In the genomic region with DNA sequence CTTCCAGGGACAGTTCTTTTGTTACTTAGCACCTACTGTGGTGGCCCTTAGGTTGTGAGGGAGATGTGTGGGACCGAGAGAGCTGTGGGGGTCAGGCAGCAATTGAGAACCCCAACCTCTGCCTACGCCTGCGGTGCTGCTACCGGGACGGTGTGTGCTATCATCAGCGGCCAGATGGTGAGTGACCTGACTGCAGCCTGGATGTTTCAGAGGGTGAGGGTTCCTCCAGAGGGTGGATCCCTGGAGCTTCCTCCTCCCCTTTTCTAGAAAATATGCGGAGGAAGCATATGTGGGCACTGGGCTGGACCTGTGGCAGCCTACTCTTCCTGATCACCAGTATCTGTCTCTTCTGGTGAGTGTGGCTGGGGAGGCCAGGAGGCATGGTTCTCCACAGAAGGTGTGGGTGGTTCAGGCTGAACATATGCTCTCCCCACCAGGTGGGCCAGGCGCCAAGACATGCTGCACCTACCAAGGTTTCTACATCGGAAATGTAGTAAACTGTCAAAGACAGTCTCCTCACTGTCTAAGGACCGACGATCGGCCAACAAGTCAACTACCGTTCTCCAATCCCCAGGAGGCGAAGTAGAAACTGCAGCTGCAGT, we compare ENCODE assay signal across 17 mouse cellular contexts. TPM values are rescaled to one million over a fixed set of nuclear protein-coding genes. Genes with fewer than 3 reads are reported as not detected.
DNase-seq lines count a peak whose midpoint lies in the region; ATAC-seq and TF ChIP-seq lines count a peak whose summit lies in the region.
"Had no signal": no experiment of that assay in that cellular context is flagged by ENCODE, and none has a peak within 500 bp of the region (broad histone marks: within the 10 kb centered on the region; RNA-seq: fewer than 3 reads in every experiment).

No protein-coding gene starts in this region.

- H3K4me2 ChIP-seq in liver, embryonic 16.5 days (ENCODE audit: low read depth, low read length): no peak overlapping the region
- H3K4me2 ChIP-seq: heart, embryonic 15.5 days; kidney, embryonic 15.5 days had no signal

- H3K36me3 ChIP-seq in liver, embryonic 16.5 days (ENCODE audit: control insufficient read depth, insufficient read depth): no peaks in the 10 kb centered on the region; the same call in 1 of the 2 replicates
- H3K36me3 ChIP-seq in thymus, adult 2 months (ENCODE audit: control insufficient read depth, insufficient read depth, low read length): no peaks in the 10 kb centered on the region
- H3K36me3 ChIP-seq: heart, embryonic 15.5 days had no signal

- no peak for DNase-seq in frontal cortex, postnatal 14 days (ENCODE audit: low spot score in 2 of 2)
- peak; percentile 28 for DNase-seq in 416B (ENCODE audit: low read depth)
- DNase-seq in cerebellum, postnatal 14 days: peak; percentile 58 to 64
- no peak for DNase-seq in thymus, adult 2 months
- no peak for DNase-seq in thymus, postnatal 4 days
- DNase-seq in heart, postnatal 4 days: no peak
- DNase-seq: adrenal gland, postnatal 25 days; gastrocnemius, postnatal 14 days had no signal

- H3K9me3 ChIP-seq in liver, embryonic 16.5 days (replicated peaks; ENCODE audit: control insufficient read depth, low read length): no peaks in the 10 kb centered on the region
- H3K9me3 ChIP-seq: heart, embryonic 15.5 days; kidney, embryonic 15.5 days had no signal

- H3K4me1 ChIP-seq in liver, embryonic 16.5 days (ENCODE audit: control insufficient read depth, low read depth, low read length): peaks cover 24% of the 10 kb centered on the region
- peaks cover 6% of the 10 kb centered on the region for H3K4me1 ChIP-seq in thymus, adult 2 months (replicated peaks; ENCODE audit: control insufficient read depth, insufficient read depth, low read length)

- no peak overlapping the region for H3K27ac ChIP-seq in liver, embryonic 16.5 days (ENCODE audit: low read length)
- no peak overlapping the region for H3K27ac ChIP-seq in thymus, adult 2 months (ENCODE audit: control insufficient read depth, insufficient read depth, low read length)
- H3K27ac ChIP-seq: heart, embryonic 15.5 days; kidney, embryonic 15.5 days had no signal

- peaks cover 26% of the 10 kb centered on the region for H3K27me3 ChIP-seq in liver, embryonic 16.5 days (ENCODE audit: control insufficient read depth, insufficient read depth, low read depth, low read length)
- H3K27me3 ChIP-seq in thymus, adult 2 months (ENCODE audit: control insufficient read depth, insufficient read depth, low read length): no peaks in the 10 kb centered on the region; the same call in 1 of the 2 replicates

- H3K9ac ChIP-seq in liver, embryonic 16.5 days (ENCODE audit: low read depth, low read length): peak overlapping the region; percentile 18; the same call in 1 of the 2 replicates
- H3K9ac ChIP-seq: heart, embryonic 15.5 days; kidney, embryonic 15.5 days had no signal

- no peak for TF ChIP-seq CTCF in thymus, adult 2 months (IDR thresholded peaks at IDR 0.05; ENCODE audit: borderline replicate concordance, control insufficient read depth, extremely low read depth, insufficient read depth, low read length, poor library complexity)

- 47% methylated on average over 14 of the region's 14 CpGs for WGBS in liver, embryonic 16.5 days (ENCODE audit: insufficient replicate concordance)
- 82% methylated on average over 14 of the region's 14 CpGs for WGBS in thymus, adult 2 months

- ATAC-seq in frontal cortex, adult (ENCODE audit: low TSS enrichment): peak; percentile 77
- ATAC-seq in liver, embryonic 16.5 days (ENCODE audit: low read depth): peak; percentile 47
- ATAC-seq: hindbrain, embryonic 16.5 days had no signal

- no peak overlapping the region for H3K4me3 ChIP-seq in liver, embryonic 16.5 days (ENCODE audit: low read depth, low read length)
- H3K4me3 ChIP-seq in thymus, adult 2 months (ENCODE audit: control insufficient read depth, insufficient read depth, low read length): no peak overlapping the region
- H3K4me3 ChIP-seq: erythroblast, embryonic 14.5 days; heart, embryonic 15.5 days; kidney, embryonic 15.5 days; myocyte had no signal

- no peak for TF ChIP-seq POLR2A in thymus, adult 2 months (IDR thresholded peaks at IDR 0.05; ENCODE audit: control insufficient read depth, extremely low read depth, insufficient read depth, low read length, poor library complexity)

RNA-seq across cellular contexts. Expression of a gene that starts 1.0 kb away (rescaled TPM):
- not detected in 2 replicates for polyA plus RNA-seq in liver, embryonic 16.5 days (2015; fragmentation: Nextera tagmentation; extraction: Ambion mirVana)
- not detected in 2 replicates for polyA plus RNA-seq in thymus, adult 2 months (2012; rRNA removed)
- total RNA-seq in heart, postnatal 4 days (2021): not detected
- total RNA-seq: adrenal gland, postnatal 25 days; gastrocnemius, postnatal 14 days; layer of hippocampus, postnatal 10 days had no signal
- polyA plus RNA-seq: erythroblast, embryonic 14.5 days; heart, embryonic 15.5 days; kidney, embryonic 15.5 days; limb, embryonic 14.5 days; myocyte had no signal

RNA-seq across cellular contexts. Expression of a gene that starts 1.1 kb away (rescaled TPM):
- 0.12 TPM in 1 of 2 replicates, not detected in the other for polyA plus RNA-seq in liver, embryonic 16.5 days (2015; fragmentation: Nextera tagmentation; extraction: Ambion mirVana)
- polyA plus RNA-seq in thymus, adult 2 months (2012; rRNA removed): 0.13 and 0.32 TPM in 2 replicates
- total RNA-seq in heart, postnatal 4 days (2021): under 1 TPM in 1 of 2 experiments, not detected in 1; 0.23 TPM
- polyA plus RNA-seq: erythroblast, embryonic 14.5 days; heart, embryonic 15.5 days had no signal

RNA-seq across cellular contexts. Expression of a gene that starts 5.7 kb away (rescaled TPM):
- 8.4 and 8.9 TPM in 2 replicates for polyA plus RNA-seq in liver, embryonic 16.5 days (2015; fragmentation: Nextera tagmentation; extraction: Ambion mirVana)
- 18.1 and 23.5 TPM in 2 replicates for polyA plus RNA-seq in thymus, adult 2 months (2012; rRNA removed)
- total RNA-seq in heart, postnatal 4 days (2021): 1 to 10 TPM; 2.7 to 5.1 TPM

RNA-seq across cellular contexts. Expression of a gene that starts 8.9 kb away (rescaled TPM):
- 162 and 174 TPM in 2 replicates for polyA plus RNA-seq in liver, embryonic 16.5 days (2015; fragmentation: Nextera tagmentation; extraction: Ambion mirVana)
- polyA plus RNA-seq in thymus, adult 2 months (2012; rRNA removed): 367 and 512 TPM in 2 replicates
- total RNA-seq in heart, postnatal 4 days (2021): 100 to 1,000 TPM; 726 to 732 TPM

RNA-seq across cellular contexts. Expression of a gene that starts 12.7 kb away (rescaled TPM):
- polyA plus RNA-seq in liver, embryonic 16.5 days (2015; fragmentation: Nextera tagmentation; extraction: Ambion mirVana): not detected in 2 replicates
- polyA plus RNA-seq in thymus, adult 2 months (2012; rRNA removed): 0.11 TPM in 1 of 2 replicates, not detected in the other
- not detected for total RNA-seq in heart, postnatal 4 days (2021)
- total RNA-seq: adrenal gland, postnatal 25 days; gastrocnemius, postnatal 14 days; layer of hippocampus, postnatal 10 days had no signal
- polyA plus RNA-seq: erythroblast, embryonic 14.5 days; heart, embryonic 15.5 days; hindbrain, embryonic 16.5 days; kidney, embryonic 15.5 days; myocyte had no signal

Comparison
In these comparisons a context has a peak if more than half of its experiments do, and no peak if none do; other contexts are left out.
1. DNase-seq: peak in 416B (single experiment) and cerebellum, postnatal 14 days (2 of 2); none in frontal cortex, postnatal 14 days (0 of 2), thymus, adult 2 months (single experiment), thymus, postnatal 4 days (single experiment) and heart, postnatal 4 days (single experiment).